Mouse (Mus musculus) v-Abl transformed pro-B cells (cell line): ENCODE measurements around the gene Scube2.

Experiments used
- in situ Hi-C, 2 experiments: fragments of 400-800 bp; cut with MboI; formaldehyde crosslinking; loops; one replicate each; pipeline ENCODE4 v1.15.1; 2025; ENCODE audit not compliant: unreplicated experiment in 2 of 2

The Scube2 gene

DNA sequence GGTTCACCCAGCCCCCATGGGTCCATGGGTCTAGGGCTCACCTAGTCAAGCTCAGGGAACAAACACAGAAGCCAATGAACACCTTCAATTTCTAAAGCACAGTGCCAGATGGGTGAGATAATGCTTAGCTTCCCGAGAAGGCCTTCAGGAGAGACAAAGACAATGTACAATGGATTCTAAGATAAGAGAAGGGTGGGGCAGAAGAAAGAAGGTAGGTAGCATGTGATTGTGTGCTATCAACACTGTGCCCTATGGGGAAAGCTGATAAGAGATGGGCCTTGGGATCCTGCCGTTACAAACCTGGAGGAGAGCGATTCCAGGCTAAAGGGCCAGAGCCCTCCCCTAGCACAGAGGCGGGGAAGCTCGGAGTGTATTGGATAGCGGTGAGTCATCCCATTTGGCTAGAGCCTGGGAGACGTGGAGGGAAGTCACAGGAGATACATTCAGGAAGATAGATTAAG is 12.7 kb downstream of the Scube2 start:
- in situ Hi-C loops = no loop called here

DNA sequence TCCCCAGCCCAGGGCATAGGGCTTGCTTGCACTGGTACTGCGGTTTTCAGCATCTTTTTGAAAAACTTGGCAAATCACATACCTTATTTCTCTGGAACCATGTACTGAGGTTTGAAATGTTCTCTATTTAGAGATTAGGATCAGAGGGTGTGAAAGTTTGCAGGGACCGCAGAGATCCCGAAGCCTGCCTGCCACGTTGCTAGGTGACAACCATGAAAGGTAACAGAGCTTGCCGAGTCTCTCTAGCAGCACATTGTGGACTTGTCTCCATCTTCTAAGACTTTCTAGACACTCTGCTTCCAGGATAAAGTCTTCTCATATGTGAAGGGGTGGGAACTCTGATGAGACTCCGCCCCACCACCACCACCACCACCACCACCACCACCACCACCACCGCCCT is 13.5 kb downstream of the Scube2 start:
- in situ Hi-C loops = no loop called here

DNA sequence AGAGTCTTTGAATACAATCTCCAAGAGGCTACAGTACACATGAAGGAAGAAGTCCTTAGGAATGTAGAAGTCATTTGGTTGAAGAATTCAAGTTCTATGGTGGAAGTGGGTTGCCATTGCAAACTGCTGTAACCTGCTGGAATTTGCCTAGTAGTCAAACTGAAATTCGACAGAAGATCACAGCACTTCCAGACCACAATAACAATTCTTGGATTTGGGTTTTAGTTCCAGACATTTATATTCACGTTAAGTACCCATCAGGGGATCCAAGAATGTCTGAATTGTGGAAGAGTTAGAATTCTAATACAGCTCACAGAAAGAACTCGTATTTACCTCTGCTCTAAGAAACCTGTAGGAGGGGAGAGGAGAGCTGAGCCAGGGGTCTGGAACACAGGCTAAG is 14.9 kb downstream of the Scube2 start:
- in situ Hi-C loops = no loop called here

DNA sequence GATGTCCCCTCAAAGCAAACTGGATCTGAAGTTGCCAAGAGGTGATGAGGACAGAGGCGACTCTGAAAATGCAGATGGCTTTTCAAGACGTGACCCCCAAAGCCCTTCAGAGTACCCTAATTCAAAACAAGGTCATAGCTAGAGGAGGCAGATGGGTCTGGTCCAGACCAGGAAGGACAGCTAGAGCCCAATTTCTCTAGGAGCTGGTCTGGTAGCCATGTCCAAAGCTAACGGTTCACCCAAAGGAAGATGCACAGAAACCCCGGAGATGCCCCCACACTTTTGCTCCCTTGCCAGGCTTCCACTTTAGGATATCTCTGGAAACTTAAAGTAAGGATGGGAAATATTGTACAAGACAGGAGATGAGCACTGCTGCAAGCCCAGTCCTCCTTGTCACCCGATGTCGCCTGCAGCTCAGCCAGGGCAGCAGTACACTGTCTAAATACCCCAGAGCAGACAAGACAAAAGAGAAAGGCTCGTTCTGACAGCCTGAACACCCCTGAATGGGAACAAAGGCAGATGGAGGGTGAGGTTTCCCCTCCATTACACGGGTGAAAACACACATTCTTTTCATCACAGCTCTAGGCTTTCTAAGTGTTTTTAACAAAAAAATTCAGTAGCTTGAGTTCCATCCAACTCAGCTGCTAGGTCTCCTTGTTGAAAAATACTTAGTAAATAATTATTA is 15.6 kb downstream of the Scube2 start:
- in situ Hi-C loops = no loop called here

DNA sequence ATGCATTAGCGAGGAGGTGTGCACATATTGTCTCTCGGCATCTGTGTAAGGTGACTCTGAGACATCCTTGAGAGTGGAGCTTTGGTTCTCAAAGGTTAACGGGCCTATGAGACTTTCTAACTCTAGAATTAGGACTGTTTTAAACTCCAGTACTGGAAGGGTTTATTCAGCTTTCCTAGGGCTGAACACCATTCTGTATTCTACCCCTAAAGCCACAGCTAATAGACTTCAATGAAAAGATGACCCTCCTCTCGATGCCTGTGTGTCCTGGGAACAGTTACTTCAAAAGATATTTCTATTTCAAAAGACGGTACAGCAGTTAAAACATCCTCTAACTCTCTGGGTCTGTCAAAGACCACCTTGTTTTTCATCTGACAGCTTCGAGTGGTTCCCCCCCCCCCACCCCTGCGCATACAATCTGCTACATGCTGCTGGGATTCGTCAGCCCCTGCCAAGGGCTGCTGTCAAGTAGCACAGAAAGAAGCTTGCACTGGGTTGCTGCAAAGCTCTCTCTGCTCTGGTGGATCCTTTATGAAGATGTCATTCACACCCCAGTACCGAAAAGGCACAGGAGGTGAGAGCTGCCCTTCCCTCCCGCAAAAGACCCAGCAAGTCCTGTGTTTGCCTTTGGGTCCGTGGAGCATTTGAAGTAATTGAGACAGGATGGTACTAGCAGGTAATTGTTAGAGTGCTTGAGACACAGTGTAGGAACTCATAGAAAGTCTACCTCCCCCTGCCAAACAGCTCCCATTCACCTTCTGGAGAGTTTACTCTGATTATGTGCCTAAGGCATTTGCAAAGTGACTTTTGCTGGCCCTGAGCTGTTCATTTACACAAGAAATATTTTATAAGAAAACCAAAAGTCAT is 16.4 kb downstream of the Scube2 start:
- in situ Hi-C loops = no loop called here

DNA sequence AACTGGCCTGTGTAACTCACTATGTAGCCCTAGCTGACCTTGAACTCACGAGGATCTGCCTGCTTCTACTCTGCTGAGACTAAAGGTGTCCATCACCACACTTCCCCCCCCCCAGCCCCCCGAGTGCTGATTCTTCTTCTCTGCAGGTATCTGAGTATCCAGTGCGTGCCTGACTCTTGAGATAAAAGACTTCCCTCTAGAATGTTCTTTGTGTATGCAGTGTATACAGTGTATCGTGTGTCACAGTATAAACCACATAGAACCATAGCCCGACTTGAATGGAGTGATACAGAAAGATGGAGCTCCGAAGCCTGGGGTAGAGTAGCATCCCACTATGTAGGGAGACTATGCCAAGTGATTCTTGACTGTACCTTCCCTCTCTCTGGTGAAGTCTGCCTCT is 21.4 kb downstream of the Scube2 start:
- in situ Hi-C loops = no loop called here

DNA sequence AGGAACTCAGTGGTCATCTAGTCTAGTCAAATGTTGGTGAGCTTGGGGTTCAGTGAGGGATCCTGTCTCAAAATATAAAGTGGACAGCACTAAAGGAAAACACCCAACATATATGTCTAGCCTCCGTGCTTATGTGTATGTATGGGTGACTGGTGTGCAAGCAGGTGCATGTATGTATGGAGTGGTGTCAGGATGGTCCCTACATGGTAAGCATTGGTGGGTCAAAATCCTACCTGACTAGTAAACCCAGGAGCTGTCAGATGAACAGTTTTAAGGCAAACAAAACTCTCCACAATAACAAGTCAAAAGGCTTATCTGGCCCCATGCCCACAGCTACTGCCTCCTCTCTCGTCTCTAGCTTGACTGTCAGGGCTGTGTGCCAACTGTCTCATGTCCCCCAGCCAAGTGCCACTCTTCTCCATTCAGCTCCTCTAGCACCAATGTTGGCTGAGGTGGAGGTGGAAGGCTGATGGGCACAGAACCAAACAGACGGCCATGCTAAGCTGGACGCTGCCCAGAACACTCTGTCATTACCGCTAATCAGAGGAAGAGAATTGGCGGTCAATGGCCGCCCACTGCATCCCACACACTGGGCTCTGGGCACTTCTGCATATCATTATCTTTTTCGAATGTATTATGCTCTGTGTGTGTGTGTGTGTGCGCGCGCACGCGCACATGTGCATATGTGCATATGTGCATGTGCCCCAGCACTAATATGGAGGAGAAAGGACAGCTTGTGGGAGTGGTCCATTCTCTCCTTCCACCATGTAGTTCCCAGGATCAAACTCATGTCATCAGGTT is 23.7 kb downstream of the Scube2 start:
- in situ Hi-C loops = no loop called here

DNA sequence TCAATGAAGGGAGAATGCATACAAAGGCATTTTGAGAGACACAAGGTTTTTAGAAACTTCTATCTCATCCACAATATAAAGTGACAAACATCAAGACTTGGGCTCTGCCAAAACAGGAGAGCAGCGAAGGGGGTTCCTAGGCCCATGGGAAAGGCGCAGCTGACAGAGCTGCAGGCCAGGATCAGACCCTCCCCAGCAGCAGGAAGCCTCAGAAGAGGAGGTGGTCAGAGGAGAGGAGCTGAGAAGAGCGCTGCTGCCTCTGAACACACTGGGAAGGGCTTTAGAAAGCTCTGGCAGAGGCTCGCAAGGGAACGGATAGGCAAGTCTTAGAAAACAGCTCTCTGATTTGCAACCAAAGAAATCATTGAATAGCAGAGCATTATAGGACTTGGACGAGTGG is 24.4 kb downstream of the Scube2 start:
- in situ Hi-C loops = no loop called here

DNA sequence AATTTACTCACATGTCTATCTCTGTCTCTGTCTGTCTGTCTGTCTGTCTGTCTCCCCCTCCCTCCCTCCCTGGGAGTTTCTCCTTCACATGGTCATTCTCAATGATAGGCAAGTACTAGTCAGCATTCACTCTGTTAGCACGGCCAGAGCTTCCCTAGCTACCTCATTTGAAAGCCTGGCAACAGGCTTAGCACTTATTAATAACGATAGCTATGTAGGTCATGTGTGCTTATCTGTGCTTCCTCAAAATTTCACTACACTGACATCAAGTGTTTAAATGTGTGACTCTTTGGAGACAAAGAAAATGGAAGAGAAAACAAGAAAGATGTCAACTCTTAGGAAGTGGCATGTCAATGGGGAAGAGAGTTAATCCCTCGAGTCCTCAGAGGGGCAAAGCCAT is 26.9 kb downstream of the Scube2 start:
- in situ Hi-C loops = no loop called here

DNA sequence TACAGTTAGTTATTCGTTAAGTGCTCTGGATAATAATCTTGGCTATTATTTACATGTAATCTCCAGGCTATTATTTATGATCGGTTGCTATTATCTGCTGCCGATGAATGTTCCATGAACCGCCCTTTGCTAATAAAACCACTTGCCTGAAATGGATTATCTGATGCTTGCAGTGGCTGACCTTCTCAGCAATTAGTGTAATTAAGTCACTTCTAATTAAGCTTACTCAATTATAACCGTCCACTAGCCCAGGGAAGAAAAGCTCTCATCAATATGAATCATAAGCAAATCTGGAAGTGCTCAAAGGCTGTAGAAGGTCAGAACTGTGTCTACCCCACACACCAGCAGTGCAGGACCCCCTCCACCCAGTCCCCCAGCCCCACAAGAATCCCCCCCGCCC is 27.8 kb downstream of the Scube2 start:
- in situ Hi-C loops = no loop called here

DNA sequence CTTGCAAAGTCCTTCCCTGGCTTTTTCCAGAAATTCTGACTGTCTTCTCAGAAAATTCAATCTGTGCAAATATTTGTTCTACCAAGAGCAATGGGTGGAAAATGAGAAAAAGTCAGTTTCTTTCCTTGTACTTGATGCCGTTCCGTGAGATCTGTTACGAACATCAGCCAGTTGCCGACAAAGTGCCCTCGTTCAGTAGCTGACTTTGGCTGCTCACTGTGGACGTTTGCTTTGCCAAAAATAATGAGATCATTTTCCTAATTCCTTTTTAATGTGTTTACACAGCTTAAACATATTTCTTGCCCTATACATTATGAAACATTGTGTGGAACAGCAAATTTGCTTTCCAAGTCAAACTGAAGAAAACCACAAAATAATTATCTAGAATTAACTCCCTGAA is 30.6 kb downstream of the Scube2 start:
- in situ Hi-C loops = no loop called here

DNA sequence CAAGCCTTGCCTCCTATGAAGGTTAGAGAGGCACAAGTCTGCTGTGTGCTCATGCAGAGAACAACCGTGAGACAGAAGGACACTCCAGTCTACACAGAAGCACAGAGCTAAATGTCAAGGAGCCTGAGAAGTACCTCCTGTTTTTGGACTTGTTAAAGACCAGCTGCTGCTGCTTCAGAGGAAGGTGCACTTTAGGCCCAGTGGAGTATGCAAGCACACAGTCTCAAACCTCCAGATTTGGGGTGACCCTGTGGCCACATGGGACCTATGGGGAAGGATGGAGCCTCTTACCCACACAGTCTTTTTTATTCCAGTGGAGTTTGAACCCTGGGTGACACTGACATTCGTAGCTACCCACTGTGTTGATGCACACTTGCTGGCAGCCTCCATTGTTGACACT is 34.1 kb downstream of the Scube2 start:
- in situ Hi-C loops = no loop called here

DNA sequence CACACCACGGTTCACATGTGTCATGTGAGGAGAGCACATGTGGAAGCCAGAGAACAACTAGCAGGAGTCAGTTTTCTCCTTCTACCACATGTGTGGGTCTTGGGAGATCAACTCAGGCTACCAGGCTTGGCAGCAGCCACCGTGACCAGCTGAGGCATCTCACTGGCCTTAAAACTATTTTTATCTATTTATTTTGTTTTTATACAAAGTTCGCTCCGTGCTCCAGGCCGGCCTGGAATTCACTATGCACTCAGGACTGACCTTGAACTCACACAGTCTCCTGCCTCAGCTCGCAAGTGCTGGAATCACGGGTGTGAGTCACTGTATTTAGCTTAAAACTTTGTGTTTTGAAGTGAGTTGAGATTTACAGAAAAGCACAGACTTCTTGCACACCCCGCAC is 38.6 kb downstream of the Scube2 start:
- in situ Hi-C loops = no loop called here

DNA sequence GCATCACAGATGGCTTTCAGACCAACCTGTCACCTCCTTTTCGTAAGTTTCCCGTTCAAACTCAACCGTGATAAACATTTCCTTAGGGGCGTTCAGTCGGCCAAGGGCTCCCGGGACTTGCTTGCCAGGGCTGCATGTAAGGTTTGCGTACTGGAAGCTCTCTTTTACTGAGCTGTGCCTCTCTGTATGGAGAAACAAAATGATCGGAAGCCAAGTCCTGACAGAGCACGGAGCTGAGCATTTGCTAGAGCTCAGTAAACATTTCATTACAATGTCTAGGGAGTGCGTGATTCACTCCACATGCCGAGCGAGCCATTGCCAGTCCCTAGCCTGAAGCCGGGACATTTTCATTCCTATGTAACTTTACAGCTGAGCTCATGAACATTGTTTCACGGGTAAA is 40.2 kb downstream of the Scube2 start:
- in situ Hi-C loops = no loop called here

DNA sequence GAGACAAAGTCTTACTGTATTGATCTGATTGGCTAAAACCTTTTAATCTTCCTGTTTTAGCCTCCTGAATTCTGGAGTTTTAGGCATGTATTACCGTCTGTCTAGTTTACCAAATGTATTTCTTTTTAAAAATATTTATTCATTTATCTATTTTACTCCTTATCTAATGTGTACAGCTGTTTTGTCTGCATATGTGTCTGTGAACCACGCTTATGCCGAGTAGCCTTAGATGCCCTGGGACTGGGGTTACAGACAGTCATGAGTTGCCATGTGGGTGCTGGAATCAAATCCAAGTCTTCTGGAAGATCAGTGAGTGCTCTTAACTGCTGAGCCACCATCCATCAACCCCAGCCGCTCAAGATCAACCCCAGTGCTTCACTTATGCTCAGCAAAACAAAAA is 46.9 kb downstream of the Scube2 start:
- in situ Hi-C loops = no loop called here

DNA sequence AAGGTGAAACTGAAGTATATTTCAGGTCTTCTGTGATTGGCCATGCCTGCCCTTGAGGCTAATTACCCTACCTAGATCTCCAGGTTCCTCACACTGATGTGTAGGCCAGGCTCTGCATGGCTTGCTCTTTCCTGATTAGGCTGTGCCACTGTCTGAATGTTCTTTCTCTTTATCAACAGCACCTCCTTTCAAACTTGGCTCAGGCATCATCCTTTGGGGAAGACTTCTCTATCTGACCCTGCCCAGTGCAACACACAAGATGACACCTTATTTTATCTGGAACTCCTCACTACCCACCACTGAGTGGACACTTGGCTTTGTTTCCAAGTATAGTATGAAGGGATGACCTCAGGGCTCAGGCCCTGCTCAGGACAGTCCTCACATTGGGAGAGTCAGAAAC is 47.5 kb downstream of the Scube2 start:
- in situ Hi-C loops = no loop called here

DNA sequence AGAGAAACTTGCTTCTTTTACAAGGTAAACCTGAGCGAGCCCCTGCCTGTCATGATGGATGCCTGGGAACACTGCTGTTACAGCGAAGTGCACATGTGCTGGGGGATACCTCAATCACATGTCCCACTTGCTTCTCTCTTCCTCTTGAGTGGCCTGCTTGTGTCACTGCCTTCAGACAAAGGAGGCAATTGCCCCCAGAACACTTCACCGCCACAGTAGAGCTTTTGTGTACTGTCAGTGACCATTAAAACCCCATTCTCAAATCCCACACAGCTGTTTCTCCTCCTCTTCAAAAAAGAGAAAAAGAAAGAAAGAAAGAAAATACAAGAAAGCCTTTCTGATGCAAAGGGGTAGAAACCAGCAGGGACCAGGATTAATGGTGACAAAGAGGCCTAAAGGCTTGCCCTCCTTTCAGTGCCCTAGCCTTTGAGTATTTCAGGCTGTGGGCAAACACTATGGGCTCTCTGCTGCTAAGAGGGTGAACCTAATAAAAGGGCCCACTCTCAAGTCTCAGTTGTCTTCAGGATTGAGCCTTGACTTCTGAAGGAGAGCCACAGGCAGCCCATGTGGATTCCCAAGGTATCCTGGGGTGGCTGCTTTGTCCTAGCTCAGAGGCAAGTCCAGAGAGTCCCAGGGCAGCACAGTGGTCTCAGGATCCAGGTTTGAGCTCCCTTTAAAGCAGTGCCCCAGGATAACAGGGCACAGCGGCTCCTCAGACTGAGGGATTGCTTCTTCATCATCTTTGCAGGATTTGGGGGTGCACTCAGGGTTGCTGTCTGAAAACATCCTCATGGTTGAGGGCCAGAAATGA is 51.9 kb downstream of the Scube2 start:
- in situ Hi-C loops = no loop called here

DNA sequence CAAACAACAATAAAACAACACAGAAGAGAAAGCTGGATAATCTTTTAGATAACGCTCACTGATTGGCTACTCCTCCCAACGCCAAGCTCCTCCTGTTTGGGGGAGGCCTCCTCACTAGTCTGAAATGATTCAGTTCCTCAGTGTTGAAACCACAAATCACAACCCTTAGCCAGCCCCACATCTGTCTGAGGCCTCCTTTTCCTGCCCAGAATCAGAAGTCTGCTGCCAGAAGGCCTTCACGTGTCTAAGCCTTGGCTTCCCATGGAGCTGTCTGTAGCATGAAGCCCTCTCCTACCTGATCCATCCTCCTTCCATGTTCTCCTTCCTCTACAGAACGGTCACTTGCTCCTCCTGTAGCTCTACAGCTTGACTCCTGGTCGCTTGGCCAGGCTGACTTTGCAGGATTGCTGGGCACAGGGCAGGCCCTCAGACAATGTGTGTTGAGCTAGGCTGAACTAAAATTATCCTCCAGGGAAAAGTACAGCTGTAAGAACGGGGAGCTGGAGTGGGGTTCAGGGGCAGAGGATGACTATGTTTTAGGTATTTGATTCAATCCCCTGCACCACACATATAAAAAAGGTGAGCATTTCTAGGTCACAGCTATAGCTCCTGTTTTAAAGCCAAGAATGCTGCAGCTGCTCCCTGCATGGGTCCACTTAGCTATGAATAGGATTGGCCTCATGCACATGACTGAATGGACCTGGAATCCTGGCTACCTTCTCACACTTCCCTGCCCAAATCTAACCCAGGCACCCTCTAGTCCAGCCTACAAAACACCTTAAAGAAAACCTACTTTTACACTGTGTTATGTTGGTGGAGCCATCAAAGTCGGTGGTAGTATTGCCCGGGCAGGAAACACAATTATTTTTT is 57.6 kb downstream of the Scube2 start:
- in situ Hi-C loops = loop anchor here (5.0 kb wide), 1 partner anchor 101 kb away; no protein-coding TSS in a partner anchor

DNA sequence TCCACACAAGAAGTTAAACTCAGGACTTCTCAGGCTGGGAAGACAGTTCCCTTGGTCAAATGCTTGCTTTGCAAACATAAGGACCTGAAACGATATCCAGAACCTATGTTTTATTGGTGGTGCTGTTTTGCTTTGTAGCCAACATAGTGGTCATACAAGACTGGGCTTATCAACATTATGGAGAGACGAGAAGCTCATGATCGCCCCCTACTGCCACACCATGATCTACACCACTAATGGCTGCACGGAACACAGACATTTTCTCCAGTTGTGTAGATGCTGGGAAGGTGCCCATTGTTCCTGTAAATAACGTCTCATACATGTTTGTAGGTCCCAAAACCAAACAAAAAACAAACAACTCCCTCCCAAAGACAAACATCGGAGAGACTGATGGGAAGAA is 60.6 kb downstream of the Scube2 start:
- in situ Hi-C loops = loop anchor here (5.0 kb wide), 1 partner anchor 98 kb away; no protein-coding TSS in a partner anchor
